Mouse (Mus musculus): ENCODE data around the gene Car5a.

GRCm38 (mm10) chr8:121885001-121885400 is 59.7 kb downstream of the Car5a start:
- TF ChIP-seq CTCF (conservative IDR thresholded peaks at IDR 0.05; ENCODE audit: low read length) (no peak), NANOG (IDR thresholded peaks at IDR 0.05; ENCODE audit: borderline replicate concordance, low read length) (no peak)

All from E14TG2a.4 (cell line).